Mouse (Mus musculus) left cerebral cortex, adult 18-20 months (tissue): ENCODE data around the gene Zfp777. TPM values are rescaled to one million over a fixed set of nuclear protein-coding genes. Genes with fewer than 3 reads are reported as not detected.
A peak's percentile ranks its signal among the peaks of the same experiment; 100 is the strongest.

Experiments
- DNase-seq, 2 experiments: peaks; one replicate each; pipeline ENCODE4 v3.0.0; 2021 to 2022; ENCODE audit warnings: low spot score in 2 of 2, mixed read lengths in 1 of 2
- microRNA-seq, 2 experiments: library from miRNA; unstranded; fragments of <30 nt; microRNA quantifications; one replicate each; pipeline ENCODE4 v1.2.0; 2021
- total RNA-seq, 2 experiments: library from RNA; stranded (reverse); gene quantifications; 2 replicates each; pipeline ENCODE4 v1.2.3; 2021

Zfp777 gene
- total RNA-seq, 2 experiments from 2014 or later = 35.3 to 36.3 TPM

GRCm38 (mm10) chr6:48047114-48047449 lies 1.6 kb downstream of the Zfp777 start:
- no peak for DNase-seq

GRCm38 (mm10) chr6:48032661-48033060 lies 16.1 kb downstream of the Zfp777 start:
- no peak for DNase-seq

GRCm38 (mm10) chr6:48025905-48026660 lies 22.6 kb downstream of the Zfp777 start:
- no peak for DNase-seq

- no peak for DNase-seq
These were observed 23.7 kb downstream of the Zfp777 start for GRCm38 (mm10) chr6:48024994-48025345.

- peak in 1 of 2 experiments; percentile 13 for DNase-seq
These were observed 24.2 kb downstream of the Zfp777 start for GRCm38 (mm10) chr6:48024330-48024993.

GRCm38 (mm10) chr6:48022672-48023071 lies 26.0 kb downstream of the Zfp777 start:
- DNase-seq = no peak

- peak in 1 of 2 experiments; percentile 21 for DNase-seq
These were observed 27.0 kb downstream of the Zfp777 start for GRCm38 (mm10) chr6:48021678-48022077.

GRCm38 (mm10) chr6:48020006-48020405 lies 28.7 kb downstream of the Zfp777 start:
- DNase-seq = peak; percentile 42 to 53

GRCm38 (mm10) chr6:48016841-48017240 lies 31.9 kb downstream of the Zfp777 start:
- no peak for DNase-seq

- peak; percentile 40 to 61 for DNase-seq
These were observed 32.6 kb downstream of the Zfp777 start for GRCm38 (mm10) chr6:48016090-48016521.

- DNase-seq = no peak
These were observed 38.0 kb downstream of the Zfp777 start for GRCm38 (mm10) chr6:48010727-48011126.

- DNase-seq = no peak
These were observed 53.0 kb downstream of the Zfp777 start for GRCm38 (mm10) chr6:47995661-47996060.

- DNase-seq = no peak
These were observed 64.8 kb downstream of the Zfp777 start for GRCm38 (mm10) chr6:47983936-47984335.

- DNase-seq = peak; percentile 72 to 81
These were observed 69.8 kb downstream of the Zfp777 start for GRCm38 (mm10) chr6:47978897-47979368.

- no peak for DNase-seq
These were observed 74.1 kb downstream of the Zfp777 start for GRCm38 (mm10) chr6:47974599-47974998.

Small RNA genes within 50 kb of the gene (microRNA-seq; reads per million reads assigned to microRNA genes)
- 0 reads per million in 2 experiments for gene Gm24563

Other genes with a start within 250 kb of the Zfp777 start
- gene Pdia4, start 235.5 kb downstream of the Zfp777 start, total RNA-seq = 10 to 100 TPM; 55.9 to 63.5 TPM
- 1 to 10 TPM; 5.2 to 6.2 TPM for gene Zfp786, start 218.0 kb downstream of the Zfp777 start, total RNA-seq
- 10 to 100 TPM; 21.0 to 21.3 TPM for gene Zfp398, start 213.2 kb downstream of the Zfp777 start, total RNA-seq
- 10 to 100 TPM; 10.5 to 11.1 TPM for gene Zfp282, start 171.7 kb downstream of the Zfp777 start, total RNA-seq
- gene Zfp212, start 128.4 kb downstream of the Zfp777 start, total RNA-seq = 10 to 100 TPM; 17.0 to 18.3 TPM
- gene Zfp956, start 95.5 kb downstream of the Zfp777 start, total RNA-seq = 10 to 100 TPM; 19.6 to 20.2 TPM
- 10 to 100 TPM; 30.1 to 30.9 TPM for gene Zfp746, start 37.7 kb upstream of the Zfp777 start, total RNA-seq